Mouse (Mus musculus) right cerebral cortex, postnatal 25 days (tissue): Measurements from ENCODE around the gene a.
"Not testable (repeated sequence)": the region's sequence is repeated elsewhere in the genome, so short reads cannot be mapped to it uniquely, and the experiment has no call there.

Experiments used
- DNase-seq: peaks from one replicate; pipeline ENCODE4 v3.0.0; 2022

Gene a

GRCm38 (mm10) chr2:155012991-155013390 lies 221.8 kb downstream of the a start:
- no peak for DNase-seq

- not testable (repeated sequence) for DNase-seq
These were observed 225.5 kb downstream of the a start for GRCm38 (mm10) chr2:155016751-155017150.

GRCm38 (mm10) chr2:155018251-155018755 lies 227.1 kb downstream of the a start, which contains the start of gene Gm14226:
Gm14226 (plus strand) TSS chr2:155018266.
- not testable (repeated sequence) for DNase-seq

GRCm38 (mm10) chr2:155018762-155019641 lies 227.8 kb downstream of the a start:
- peak; percentile 66 for DNase-seq

GRCm38 (mm10) chr2:155019673-155020072 lies 228.5 kb downstream of the a start:
- DNase-seq, result peak; percentile 84

- not testable (repeated sequence) for DNase-seq
These were observed 229.1 kb downstream of the a start for GRCm38 (mm10) chr2:155020247-155020826.

- DNase-seq, result no peak
These were observed 239.6 kb downstream of the a start for GRCm38 (mm10) chr2:155030831-155031230.

- no peak for DNase-seq
These were observed 241.9 kb downstream of the a start for GRCm38 (mm10) chr2:155032938-155033710.

GRCm38 (mm10) chr2:155039956-155040355 lies 248.8 kb downstream of the a start:
- no peak for DNase-seq

GRCm38 (mm10) chr2:155044542-155044941 lies 253.3 kb downstream of the a start:
- DNase-seq, result no peak

GRCm38 (mm10) chr2:155045075-155045474 lies 253.9 kb downstream of the a start:
- DNase-seq, result no peak

- no peak for DNase-seq
These were observed 255.6 kb downstream of the a start for GRCm38 (mm10) chr2:155046803-155047202.

- DNase-seq, result no peak
These were observed 256.4 kb downstream of the a start for GRCm38 (mm10) chr2:155047452-155048178.

GRCm38 (mm10) chr2:155050108-155050503 lies 258.9 kb downstream of the a start:
- no peak for DNase-seq

- DNase-seq, result peak; percentile 91
These were observed 259.5 kb downstream of the a start for GRCm38 (mm10) chr2:155050504-155051236.

- DNase-seq, result no peak
These were observed 260.6 kb downstream of the a start for GRCm38 (mm10) chr2:155051622-155052351.

- no peak for DNase-seq
These were observed 261.5 kb downstream of the a start for GRCm38 (mm10) chr2:155052681-155053080.

GRCm38 (mm10) chr2:155053512-155053911 lies 262.3 kb downstream of the a start:
- DNase-seq, result not testable (repeated sequence)

GRCm38 (mm10) chr2:155054672-155055071 lies 263.5 kb downstream of the a start:
- DNase-seq, result no peak

- no peak for DNase-seq
These were observed 264.9 kb downstream of the a start for GRCm38 (mm10) chr2:155056076-155056578.

GRCm38 (mm10) chr2:155057361-155057760 lies 266.2 kb downstream of the a start:
- DNase-seq, result no peak
